Mouse (Mus musculus) forebrain, embryonic 11.5 days (tissue): Measurements from ENCODE around the gene Vstm2l. TPM values are rescaled to one million over a fixed set of nuclear protein-coding genes. Genes with fewer than 3 reads are reported as not detected.

Experiments
- ATAC-seq: fragments of 200-750 bp; cut with Nextera tagmentation; replicated peaks from 2 replicates; pipeline ENCODE4 v1.8.0; 2017; ENCODE audit warnings: moderate TSS enrichment; ENCODE audit not compliant: low FRiP score
- DNase-seq: peaks from one replicate; pipeline ENCODE4 v3.0.0-alpha.2; 2017; ENCODE audit warnings: low spot score
- H3K27ac ChIP-seq: fragments of 300-500 bp; sonication (generic); 2 replicates; pipeline ENCODE4 v1.5.1; 2014; ENCODE audit warnings: low read depth, low read length
- H3K27me3 ChIP-seq: fragments of 300-500 bp; sonication (generic); 2 replicates; pipeline ENCODE4 v1.6.1; 2014; ENCODE audit warnings: mild to moderate bottlenecking, low read length, mixed read lengths; ENCODE audit not compliant: control insufficient read depth, insufficient read depth
- H3K36me3 ChIP-seq: fragments of 300-500 bp; sonication (generic); 2 replicates; pipeline ENCODE4 v1.6.1; 2014; ENCODE audit warnings: mild to moderate bottlenecking, low read length, moderate library complexity, mixed read lengths; ENCODE audit not compliant: control insufficient read depth, insufficient read depth
- H3K4me1 ChIP-seq: fragments of 300-500 bp; sonication (generic); replicated peaks from 2 replicates; pipeline ENCODE4 v1.6.1; 2014; ENCODE audit warnings: low read length, mixed read lengths; ENCODE audit not compliant: control insufficient read depth, insufficient read depth
- H3K4me2 ChIP-seq: fragments of 300-500 bp; sonication (generic); 2 replicates; pipeline ENCODE4 v1.6.1; 2014; ENCODE audit warnings: low read depth, mild to moderate bottlenecking, low read length, moderate library complexity, mixed read lengths; ENCODE audit not compliant: severe bottlenecking
- H3K4me3 ChIP-seq: fragments of 300-500 bp; sonication (generic); 2 replicates; pipeline ENCODE4 v1.5.1; 2014; ENCODE audit warnings: low read depth, low read length
- H3K9ac ChIP-seq: fragments of 300-500 bp; sonication (generic); 2 replicates; pipeline ENCODE4 v1.6.1; 2014; ENCODE audit warnings: low read length
- H3K9me3 ChIP-seq: fragments of 300-500 bp; sonication (generic); 2 replicates; pipeline ENCODE4 v1.6.1; 2016; ENCODE audit warnings: low read length, mixed read lengths; ENCODE audit not compliant: control insufficient read depth
- WGBS: fragments of 180-500 bp; shearing (Covaris S2); extraction: QIAGEN DNeasy Blood & Tissue Kit; methylation state at CpG from one replicate; pipeline ENCODE4 v1.1.7; 2014; 5-methylcytosine and 5-hydroxymethylcytosine counted together
- polyA plus RNA-seq: library from polyadenylated mRNA; unstranded; fragments of >200 nt; fragmentation: Nextera tagmentation; extraction: Ambion mirVana; gene quantifications from 2 replicates; pipeline ENCODE4 v1.2.1, GENCODE M21; 2014

The Vstm2l gene
- polyA plus RNA-seq, 1 experiment from 2014 or later: 0.86 TPM

DNA sequence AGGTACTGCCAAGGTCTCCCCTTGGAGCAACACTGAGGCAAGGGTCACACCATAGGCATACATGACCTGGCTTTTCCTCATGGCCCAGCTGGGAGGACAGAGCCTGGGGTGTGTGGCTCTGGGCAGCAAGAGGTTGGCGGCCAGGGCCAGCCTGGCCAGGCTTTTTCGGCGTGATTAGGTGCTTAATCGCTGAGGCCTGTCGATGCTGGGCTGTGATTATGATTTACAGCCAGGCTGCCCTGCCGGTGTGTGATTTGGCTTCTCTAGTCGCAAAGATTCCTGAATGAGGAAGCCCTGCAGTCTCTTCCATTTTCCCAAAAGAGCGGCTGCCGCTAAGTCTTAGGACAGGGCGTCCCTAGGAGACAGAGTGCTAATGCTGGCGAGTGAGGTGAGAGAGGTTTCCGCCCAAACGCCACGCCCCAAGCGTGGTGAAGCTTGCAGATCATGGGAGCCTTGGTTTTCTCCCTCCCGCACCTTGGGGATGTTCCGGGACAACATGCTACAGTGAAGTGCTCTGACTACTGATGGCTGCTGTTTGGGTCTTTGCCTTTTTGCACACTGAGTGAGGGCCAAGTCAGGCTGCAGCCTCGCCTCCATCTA is 26.2 kb downstream of the Vstm2l start:
- no peak overlapping the region for H3K27ac ChIP-seq
- 5% methylated on average over 18 of the region's 18 CpGs for WGBS
- no peak for ATAC-seq
- H3K4me1 ChIP-seq: peaks cover 6% of the 10 kb centered on the region; the same call in 1 of the 2 replicates
- DNase-seq: no peak
- no peaks in the 10 kb centered on the region for H3K36me3 ChIP-seq
- H3K4me2 ChIP-seq: peak overlapping the region; percentile 36
- no peaks in the 10 kb centered on the region for H3K9me3 ChIP-seq
- peaks cover 22% of the 10 kb centered on the region for H3K27me3 ChIP-seq
- H3K4me3 ChIP-seq: no peak overlapping the region
- no peak overlapping the region; the same call in 1 of the 2 replicates for H3K9ac ChIP-seq

DNA sequence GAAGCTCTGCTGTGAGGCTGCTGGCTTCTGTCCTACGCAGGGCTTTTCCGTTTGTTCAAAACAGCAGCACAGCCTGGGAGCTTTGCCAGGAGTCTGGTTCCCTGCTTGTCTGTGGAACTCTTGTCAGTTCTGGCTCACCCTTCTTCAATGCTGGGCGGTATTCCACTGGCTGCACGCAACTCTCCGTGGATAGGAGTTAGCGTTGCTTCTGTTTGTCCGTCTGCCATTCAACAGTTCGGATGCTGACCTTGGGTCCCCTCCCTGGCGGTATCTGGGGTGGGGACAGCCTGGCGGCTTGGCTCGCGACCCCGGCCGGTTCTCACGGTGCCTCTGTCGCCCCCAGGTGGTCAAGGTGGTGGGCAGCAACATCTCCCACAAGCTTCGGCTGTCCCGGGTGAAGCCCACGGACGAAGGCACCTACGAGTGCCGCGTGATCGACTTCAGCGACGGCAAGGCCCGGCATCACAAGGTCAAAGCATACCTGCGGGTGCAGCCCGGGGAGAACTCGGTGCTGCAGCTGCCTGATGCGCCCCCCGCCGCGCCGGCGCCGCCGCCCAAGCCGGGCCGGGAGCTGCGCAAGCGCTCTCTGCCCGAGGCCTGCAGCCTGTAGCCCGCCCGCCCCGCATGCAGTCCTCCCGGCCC is 29.2 kb downstream of the Vstm2l start:
- H3K9me3 ChIP-seq: no peaks in the 10 kb centered on the region
- H3K4me1 ChIP-seq: peaks cover 6% of the 10 kb centered on the region; the same call in 1 of the 2 replicates
- ATAC-seq (peak; percentile 76), DNase-seq (peak; percentile 90)
- WGBS: 1% methylated on average over 47 of the region's 47 CpGs
- peak overlapping the region; percentile 99 for H3K4me2 ChIP-seq
- H3K36me3 ChIP-seq: no peaks in the 10 kb centered on the region
- no peak overlapping the region for H3K27ac ChIP-seq
- H3K27me3 ChIP-seq: peaks cover 22% of the 10 kb centered on the region
- peak overlapping the region; percentile 79 for H3K9ac ChIP-seq
- H3K4me3 ChIP-seq: peak overlapping the region; percentile 50

DNA sequence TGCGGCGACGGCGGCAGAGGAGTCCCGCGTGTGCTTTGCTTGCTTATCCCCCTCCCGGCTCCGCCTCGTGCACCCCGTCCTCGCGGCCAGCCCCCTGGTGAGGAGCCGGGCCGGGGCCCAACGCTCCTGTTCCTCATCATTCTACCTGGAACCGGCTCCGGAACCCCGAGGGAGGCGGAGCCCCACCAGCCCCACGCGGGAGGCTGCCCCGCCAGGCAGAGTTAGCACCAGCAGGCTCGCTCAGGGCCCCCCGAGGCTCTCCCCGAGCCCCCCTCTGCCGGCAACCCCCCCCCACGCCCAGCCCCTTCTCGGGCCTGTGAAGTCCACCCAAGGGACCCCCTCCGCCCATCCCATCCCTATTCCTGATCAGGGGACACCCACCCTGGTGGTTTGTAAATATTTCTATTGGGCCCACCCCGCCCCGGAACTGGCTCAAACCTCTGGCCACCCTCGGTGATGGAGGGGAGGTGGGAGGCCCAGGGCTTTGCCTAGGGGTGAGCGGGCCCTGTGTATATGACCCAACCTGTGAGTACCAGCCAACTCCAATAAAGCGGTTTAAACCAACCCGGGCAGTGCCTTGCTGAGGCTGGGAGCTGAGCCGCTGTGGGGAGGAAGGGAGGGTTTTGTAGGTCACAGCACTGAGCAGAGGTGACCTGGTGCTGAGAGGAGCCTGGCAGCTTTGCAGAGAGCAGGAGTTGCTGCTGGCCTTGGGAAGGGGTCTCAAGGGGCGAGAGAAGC is 29.9 kb downstream of the Vstm2l start:
- DNase-seq (no peak), ATAC-seq (0 out of 2 replicates have a peak, but pooled peaks have one; percentile 39)
- H3K27me3 ChIP-seq: peaks cover 22% of the 10 kb centered on the region
- H3K4me1 ChIP-seq: peaks cover 6% of the 10 kb centered on the region; the same call in 1 of the 2 replicates
- no peaks in the 10 kb centered on the region for H3K36me3 ChIP-seq
- peak overlapping the region; percentile 50 for H3K4me3 ChIP-seq
- H3K9ac ChIP-seq: peak overlapping the region; percentile 79
- no peaks in the 10 kb centered on the region for H3K9me3 ChIP-seq
- H3K4me2 ChIP-seq: peak overlapping the region; percentile 99
- WGBS: 9% methylated on average over 37 of the region's 37 CpGs
- H3K27ac ChIP-seq: no peak overlapping the region

DNA sequence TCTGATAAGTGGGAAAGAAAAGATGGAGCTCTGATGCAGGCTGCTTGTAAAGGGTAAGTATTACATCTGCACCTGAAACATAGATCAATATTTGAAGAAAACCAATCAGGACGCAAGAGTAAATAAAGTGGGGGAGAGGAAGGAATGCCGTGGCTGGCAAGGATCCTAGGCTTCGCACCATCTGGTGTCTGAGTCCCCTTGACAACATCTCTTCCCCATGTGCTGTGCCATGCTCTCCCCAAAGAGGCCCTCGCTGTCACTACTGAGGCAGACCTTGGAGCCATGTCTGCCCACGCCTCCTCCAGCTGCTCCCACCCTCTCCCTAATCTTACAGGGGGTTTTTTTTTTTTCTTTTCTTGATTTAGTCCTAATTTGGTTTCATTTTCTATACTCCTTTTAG is 39.5 kb downstream of the Vstm2l start:
- WGBS: 87% methylated on average over 5 of the region's 5 CpGs
- no peak overlapping the region for H3K27ac ChIP-seq
- no peak overlapping the region for H3K4me3 ChIP-seq
- no peaks in the 10 kb centered on the region for H3K27me3 ChIP-seq
- no peak overlapping the region for H3K4me2 ChIP-seq
- no peaks in the 10 kb centered on the region for H3K36me3 ChIP-seq
- ATAC-seq: no peak
- H3K4me1 ChIP-seq: peaks cover 5% of the 10 kb centered on the region; the same call in 1 of the 2 replicates
- H3K9ac ChIP-seq: no peak overlapping the region
- no peak for DNase-seq
- H3K9me3 ChIP-seq: no peaks in the 10 kb centered on the region

DNA sequence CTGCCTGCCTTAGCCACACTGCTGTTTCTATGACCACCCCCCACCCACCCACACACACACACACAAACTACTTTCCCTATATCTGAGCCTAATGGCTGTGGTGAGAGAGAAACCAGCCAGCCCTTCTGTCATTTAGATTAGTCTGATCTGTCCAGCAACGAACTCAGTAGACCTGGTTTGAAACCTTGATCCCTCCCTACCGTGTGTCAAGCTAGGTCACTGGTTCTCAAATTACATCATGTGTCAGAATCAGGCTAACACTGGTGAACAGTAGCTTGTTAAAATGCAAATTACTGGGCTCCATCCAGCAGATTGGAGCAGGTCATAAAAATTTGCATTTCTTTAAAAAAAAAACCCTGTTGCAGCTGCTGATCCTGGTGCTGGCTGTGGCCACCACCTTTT is 43.3 kb downstream of the Vstm2l start:
- H3K36me3 ChIP-seq: no peaks in the 10 kb centered on the region
- WGBS: 3% methylated on average over 2 of the region's 2 CpGs
- ATAC-seq: 0 out of 2 replicates have a peak, but pooled peaks have one; percentile 49

DNA sequence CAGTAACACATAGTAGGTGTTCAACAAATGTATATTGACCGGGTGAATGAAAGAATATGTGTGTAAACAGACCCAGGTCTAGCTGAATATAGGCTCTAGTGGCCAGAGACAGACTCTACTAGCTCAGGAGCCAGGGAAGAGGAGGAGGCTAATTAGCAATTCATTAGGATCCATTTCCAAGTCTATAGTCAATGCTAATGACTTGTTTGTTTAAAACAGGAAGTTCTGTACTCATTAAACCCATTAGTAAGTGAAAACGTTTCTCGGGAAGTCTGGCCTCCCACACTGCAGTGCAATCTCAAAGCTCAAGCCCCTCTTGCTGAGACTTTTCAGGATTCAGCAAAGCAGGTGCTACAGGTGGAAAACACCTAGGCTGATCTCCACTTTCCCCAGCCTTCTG is 53.4 kb downstream of the Vstm2l start:
- ATAC-seq (no peak), DNase-seq (no peak)
- H3K4me1 ChIP-seq: no peaks in the 10 kb centered on the region
- no peak overlapping the region for H3K9ac ChIP-seq
- H3K9me3 ChIP-seq: no peaks in the 10 kb centered on the region; the same call in 1 of the 2 replicates
- no peak overlapping the region for H3K4me2 ChIP-seq
- WGBS: 34% methylated on average over 3 of the region's 3 CpGs
- H3K27ac ChIP-seq: no peak overlapping the region
- no peaks in the 10 kb centered on the region for H3K27me3 ChIP-seq
- no peaks in the 10 kb centered on the region for H3K36me3 ChIP-seq
- H3K4me3 ChIP-seq: no peak overlapping the region

More for the DNA sequence above, 43.3 kb downstream of the Vstm2l start:
- Histone ChIP-seq H3K4me1 (peaks cover 5% of the 10 kb centered on the region; the same call in 1 of the 2 replicates), H3K4me3 (no peak overlapping the region), H3K9me3 (no peaks in the 10 kb centered on the region), H3K27ac (no peak overlapping the region), H3K4me2 (no peak overlapping the region), H3K27me3 (no peaks in the 10 kb centered on the region), H3K9ac (no peak overlapping the region)
- DNase-seq: no peak

DNA sequence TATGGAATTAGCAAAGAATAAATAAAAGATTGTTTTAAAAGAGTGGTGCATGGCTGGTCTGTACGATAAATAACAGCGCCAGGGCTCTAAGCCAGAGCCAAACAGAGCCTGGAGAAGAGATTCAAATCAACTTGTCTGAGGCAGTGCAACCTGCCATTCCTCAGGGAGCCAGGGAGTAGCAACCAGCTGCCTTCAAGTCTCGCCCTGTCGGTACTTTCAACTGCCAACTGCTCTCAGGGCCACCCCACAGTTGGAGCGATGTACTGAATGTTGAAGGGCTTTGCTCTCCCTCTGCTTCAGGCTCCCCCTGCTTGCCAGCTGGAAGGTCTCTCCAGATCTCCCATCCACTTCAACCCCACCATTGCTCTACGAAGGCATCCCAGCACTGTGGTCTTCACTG is 55.7 kb downstream of the Vstm2l start:
- H3K27ac ChIP-seq: no peak overlapping the region
- peaks cover 9% of the 10 kb centered on the region for H3K4me1 ChIP-seq
- no peaks in the 10 kb centered on the region for H3K27me3 ChIP-seq
- H3K36me3 ChIP-seq: no peaks in the 10 kb centered on the region
- WGBS: 51% methylated on average over 6 of the region's 6 CpGs
- no peak overlapping the region for H3K4me2 ChIP-seq
- no peak overlapping the region for H3K9ac ChIP-seq
- no peak overlapping the region for H3K4me3 ChIP-seq
- H3K9me3 ChIP-seq: no peaks in the 10 kb centered on the region; the same call in 1 of the 2 replicates
- ATAC-seq (no peak), DNase-seq (no peak)

DNA sequence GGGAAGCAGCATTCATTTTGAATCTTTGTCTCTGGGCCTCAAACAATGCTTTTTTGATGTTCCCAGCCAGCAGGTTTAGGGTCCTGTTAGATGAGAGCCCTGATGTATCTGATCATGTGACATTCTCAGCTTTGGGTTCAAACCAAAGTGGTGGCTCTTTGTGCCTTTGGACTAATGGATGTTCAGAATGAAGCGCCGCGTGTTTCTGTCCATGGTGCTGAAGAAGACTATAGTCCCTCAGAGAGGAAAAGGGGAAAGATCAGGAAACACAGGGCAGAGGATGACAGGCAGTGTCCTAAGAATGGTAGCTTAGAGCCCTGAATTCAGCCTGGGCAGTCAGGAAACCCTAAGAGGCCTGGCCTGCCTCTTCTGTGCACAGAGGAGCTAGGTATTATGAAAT is 56.2 kb downstream of the Vstm2l start:
- Histone ChIP-seq H3K9ac (no peak overlapping the region), H3K36me3 (no peaks in the 10 kb centered on the region), H3K4me1 (peaks cover 13% of the 10 kb centered on the region), H3K4me2 (no peak overlapping the region), H3K4me3 (no peak overlapping the region), H3K27ac (no peak overlapping the region), H3K9me3 (no peaks in the 10 kb centered on the region), H3K27me3 (no peaks in the 10 kb centered on the region)
- ATAC-seq: no peak
- DNase-seq: peak; percentile 73
- 3% methylated on average over 3 of the region's 3 CpGs for WGBS
